Mouse (Mus musculus): Measurements from ENCODE around the gene Rabepk. TPM values are rescaled to one million over a fixed set of nuclear protein-coding genes. Genes with fewer than 3 reads are reported as not detected.
"Not testable (repeated sequence)": the region's sequence is repeated elsewhere in the genome, so short reads cannot be mapped to it uniquely, and the experiment has no call there.

The Rabepk gene
- total RNA-seq, 2 experiments from 2014 or later: 10.2 to 11.5 TPM

DNA sequence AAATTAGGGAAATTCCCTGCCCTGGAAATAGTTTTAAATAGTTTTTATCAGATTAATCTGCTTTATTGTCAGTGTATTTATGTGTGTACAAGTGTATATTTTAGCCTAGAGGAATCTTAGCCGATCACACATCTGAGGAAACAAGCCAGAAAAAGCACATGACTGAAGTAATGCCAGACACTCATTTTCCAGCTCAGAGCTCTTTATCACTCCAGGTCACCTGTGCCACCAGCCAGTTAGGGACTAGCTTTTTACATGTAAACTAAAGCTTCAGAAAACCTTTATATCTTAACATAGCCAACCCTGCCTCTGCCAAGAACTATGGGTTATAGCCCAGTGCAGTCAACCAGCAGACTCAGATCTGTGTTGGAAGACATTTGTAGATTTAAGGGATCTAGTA lies 5.1 kb upstream of the Rabepk start:
- DNase-seq (ENCODE audit: low spot score): no peak

DNA sequence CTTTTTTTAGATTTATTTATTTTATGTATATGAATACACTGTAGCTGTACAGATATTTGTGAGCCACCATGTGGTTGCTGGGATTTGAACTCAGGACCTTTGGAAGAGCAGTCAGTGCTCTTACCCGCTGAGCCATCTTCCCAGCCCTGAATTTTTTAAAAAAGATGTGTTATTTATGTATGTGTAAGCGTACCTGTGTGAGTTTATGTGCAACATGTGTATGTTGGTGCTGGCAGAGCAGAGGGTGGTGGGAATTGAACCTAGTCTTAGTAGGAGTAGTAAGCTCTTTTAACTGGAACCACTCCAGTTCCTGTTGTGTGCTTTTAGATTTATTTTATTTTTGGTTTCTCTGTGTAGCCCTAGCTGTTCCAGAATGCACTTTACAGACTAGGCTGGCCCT lies 4.5 kb upstream of the Rabepk start:
- DNase-seq (ENCODE audit: low spot score): no peak

DNA sequence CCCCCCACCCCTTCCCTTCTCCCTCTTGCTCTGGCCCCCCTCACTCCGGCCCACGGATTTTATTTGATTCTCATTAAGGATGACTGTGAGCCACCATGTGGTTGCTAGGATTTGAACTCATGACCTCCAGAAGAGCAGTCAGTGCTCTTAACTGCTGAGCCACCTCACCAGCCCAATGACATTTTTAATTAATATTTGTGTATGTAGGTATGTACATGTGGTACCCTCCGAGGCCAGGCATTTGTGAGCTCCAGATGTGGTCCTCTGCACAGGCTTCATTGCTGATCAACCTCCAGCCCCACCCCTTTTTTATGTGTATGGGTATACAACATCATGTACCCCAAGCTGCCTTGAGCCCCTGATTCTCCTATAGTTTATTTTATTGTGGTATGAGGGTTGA lies 4.0 kb upstream of the Rabepk start:
- no peak for DNase-seq (ENCODE audit: low spot score)

DNA sequence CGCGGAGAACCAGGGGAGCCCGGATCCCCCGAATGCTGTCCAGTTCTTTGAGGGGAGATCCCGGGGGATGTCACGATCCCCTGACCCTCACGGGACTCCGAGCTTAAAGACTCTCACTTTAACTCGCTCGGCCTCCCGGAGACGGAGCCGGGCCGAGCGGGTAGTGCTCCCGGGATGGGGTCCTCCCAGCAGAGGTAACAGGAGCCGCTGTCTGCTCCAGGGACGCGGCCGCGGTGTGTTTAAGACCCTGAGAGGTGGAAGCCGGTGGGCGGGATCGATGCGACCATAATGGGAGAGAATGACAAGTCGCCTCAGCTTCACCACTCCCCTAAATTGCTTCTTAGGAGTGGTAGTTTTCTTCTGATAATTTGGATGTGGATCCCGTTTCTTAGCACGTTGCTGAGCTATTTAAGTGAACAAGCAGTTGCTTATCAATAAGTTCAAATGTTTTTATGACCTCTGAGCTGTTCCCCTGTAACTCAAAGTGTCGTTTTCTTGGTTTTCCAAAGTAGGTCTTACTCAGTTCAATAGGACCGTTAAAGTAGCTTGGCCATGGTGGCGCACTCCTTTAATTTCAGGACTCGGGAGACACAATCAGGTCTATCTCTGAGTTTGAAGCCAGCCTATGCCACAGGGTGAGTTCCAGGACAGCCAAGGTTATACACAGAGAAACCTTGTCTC lies 3.0 kb upstream of the Rabepk start:
- DNase-seq (ENCODE audit: low spot score): peak; percentile 22

DNA sequence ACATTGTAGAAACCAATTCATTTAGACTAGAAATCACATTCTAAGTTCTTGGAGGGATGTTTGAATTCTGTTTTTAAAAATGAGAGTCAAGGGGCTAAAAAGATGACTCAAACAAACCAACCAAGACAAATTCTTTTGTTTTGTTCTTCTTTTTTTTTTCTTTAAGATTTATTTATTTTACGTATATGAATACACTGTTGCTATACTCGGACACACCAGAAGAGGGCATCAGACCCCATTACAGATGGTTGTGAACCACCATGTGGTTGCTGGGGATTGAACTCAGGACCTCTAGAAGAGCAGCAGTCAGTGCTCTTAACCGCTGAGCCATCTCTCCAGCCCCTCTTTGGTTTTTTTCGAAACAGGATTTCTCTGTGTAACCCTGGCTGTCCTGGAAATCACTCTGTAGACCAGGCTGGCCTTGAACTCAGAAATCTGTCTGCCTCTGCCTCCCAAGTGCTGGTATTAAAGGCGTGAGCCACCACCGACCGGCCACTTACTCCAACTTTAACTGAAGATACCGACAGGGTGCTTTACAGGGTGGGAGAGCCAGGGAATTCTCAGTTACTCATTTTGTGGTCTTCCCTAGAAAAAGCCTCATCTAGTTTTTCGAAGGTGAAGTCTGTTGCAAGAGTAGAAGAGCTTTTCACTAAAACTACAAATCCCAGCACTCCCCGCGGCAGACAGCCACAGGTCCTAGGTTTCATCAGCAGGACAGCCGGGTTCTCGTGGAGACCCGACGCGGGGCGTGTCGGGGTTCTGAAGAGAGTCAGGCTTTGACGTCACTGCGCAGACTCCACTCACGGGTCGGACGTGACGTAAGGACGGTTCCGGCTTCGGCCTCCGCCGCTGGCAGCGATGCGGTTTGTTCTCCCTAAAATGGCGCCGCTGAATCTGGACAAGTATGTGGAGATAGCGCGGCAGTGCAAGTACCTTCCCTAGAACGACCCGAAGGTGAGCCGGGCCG lies 2.1 kb upstream of the Rabepk start:
- DNase-seq (ENCODE audit: low spot score): peak; percentile 98

DNA sequence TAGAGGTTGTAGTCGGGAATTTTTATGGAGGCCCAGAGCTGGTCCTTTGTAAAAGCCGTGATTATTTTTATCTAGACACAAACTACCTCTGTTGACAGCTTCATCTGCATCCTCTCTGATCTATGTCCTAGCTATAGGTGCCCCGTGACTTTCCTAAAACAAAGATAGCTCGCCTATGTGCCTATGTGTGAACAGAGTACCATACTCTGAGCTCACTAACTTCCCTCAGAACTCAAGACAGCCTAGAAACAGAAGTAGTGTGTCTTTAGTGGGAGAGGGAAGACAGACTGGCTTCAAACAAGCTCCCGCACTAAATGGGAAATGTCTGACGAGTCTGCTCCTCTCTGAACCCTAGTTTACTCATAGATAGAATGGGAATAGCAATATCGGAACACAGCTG lies 659 bp upstream of the Rabepk start:
- no peak for DNase-seq (ENCODE audit: low spot score)

DNA sequence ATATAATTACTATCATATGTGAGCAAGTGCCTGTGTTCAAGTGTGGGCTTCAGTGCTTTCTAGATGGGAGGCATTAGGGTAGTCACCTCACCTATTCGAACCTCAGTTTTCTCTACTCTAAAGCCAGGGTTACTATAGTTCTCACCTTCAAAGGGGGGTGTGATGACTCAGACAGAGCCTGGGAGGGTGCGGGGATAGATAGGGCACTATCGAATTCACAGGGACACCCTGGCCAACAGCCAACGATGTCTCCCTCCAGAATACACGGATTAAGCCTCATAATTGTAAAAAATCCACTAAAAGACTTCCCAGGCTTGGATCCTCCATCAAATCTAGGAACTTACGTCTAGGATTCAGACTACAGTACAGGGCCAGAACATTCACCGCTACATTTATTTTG lies 4.3 kb downstream of the Rabepk start:
- DNase-seq (ENCODE audit: low spot score): no peak

DNA sequence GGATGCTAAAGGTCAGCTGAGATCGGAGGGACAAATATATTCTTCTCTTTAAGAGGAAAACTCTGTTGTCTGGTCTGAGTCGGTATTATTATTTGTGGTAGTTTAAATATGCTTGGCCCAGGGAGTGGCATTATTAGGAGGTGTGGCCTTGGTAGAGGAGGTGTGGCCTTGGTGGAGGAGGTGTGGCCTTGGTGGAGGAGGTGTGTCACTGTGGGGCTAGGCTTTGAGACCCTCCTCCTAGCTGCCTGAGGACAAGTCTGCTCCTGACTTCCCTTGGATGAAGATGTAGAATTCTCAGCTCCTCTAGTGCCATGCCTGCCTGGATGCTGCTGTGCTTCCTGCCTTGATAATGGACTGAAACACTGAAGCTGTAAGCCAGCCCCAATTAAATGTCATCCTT lies 5.2 kb downstream of the Rabepk start:
- no peak for DNase-seq (ENCODE audit: low spot score)

DNA sequence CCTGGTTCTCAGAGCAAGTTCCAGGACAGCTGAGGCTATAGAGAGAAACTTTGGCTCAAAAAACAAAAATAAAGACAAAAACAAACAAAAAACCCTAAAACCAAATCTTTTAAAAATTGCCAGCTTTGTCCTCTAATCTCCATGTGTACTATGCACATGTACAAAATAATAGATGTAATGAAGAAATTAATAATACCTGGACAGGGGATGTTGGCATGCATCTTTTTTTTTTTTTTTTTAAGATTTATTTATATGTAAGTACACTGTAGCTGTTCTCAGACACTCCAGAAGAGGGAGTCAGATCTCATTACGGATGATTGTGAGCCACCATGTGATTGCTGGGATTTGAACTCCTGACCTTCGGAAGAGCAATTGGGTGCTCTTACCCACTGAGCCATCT lies 7.2 kb downstream of the Rabepk start:
- not testable (repeated sequence) for DNase-seq (ENCODE audit: low spot score)

DNA sequence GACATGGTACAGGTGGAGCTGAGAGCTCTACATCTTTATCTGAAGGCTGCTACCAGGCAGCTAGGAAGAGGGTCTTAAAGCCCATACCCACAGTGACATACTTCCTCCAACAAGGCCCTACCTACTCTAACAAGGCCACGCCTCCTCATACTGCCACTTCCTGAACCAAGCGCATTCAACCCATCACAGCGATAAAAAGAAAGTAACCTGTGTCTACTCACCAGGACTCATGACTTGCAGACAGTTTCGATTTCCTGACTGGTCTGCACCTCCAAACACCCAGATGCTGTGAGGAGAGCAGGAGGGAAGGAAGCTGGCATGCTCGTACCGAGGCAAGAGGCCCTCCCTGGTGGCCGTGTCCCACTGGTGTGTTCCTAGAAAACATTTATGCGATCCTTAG lies 9.4 kb downstream of the Rabepk start:
- no peak for DNase-seq (ENCODE audit: low spot score)

DNA sequence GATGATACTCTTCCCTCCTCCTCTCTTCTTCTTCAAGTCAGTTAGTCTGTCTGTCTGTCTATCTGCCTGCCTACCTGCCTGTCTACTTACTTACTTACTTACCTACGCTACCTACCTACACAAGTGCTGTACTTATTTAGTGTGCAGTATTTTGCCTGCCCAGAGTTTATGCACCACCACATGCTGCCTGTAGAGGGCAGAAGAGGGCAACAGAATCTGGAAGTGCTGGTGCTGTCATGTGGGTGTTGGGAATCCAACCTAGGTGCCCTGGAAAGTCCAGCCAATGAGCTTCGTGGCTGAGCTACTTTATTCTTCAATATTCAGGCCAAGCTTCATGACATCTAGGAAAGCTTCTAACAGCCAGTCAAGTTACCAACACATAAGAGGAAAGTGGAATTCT lies 15.6 kb downstream of the Rabepk start:
- DNase-seq (ENCODE audit: low spot score): peak; percentile 54

DNA sequence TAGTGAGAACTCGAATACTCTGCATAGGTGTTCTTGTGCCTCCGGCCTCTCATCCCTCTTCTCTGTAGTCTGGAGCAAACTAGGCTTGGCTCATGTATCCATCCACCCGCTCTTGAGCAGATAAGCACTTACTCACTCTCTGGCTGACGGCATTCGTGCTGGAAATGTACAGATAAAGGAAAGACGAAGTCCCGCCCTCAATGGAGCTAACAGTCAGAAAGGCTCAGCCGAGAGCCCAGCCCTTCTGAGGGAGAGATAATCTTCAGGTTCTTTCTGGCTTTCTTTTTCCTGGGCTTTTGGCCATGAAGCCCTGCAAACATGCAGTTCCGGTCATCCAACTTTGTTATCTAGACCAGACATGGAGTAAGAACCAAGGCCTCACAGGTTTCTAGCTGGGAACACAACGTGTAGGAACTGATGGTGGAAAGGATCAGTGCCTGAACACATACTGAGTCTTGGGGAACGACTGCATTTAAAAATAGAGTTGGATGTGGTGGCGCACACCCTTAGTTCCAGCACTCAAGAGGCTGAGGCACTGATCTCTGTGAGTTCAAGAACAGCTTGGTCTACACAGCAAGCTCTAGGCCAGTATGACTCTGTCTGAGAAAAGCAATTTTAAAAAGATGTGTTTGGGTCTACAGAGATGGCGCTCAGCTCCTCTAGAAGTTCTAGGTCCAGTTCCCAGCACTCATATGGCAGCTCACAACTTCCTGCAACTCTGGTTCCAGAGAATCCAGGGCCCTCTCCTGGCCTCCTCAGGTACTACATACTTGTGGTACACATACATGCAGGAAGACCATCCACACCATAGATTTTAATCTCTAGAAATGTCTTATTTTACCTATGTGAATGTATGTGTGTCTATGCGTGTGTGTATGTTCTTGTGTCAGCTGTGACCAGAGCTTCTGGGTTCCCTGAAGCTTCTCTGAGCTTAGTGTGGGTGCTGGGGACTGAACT lies 16.4 kb downstream of the Rabepk start:
- DNase-seq (ENCODE audit: low spot score): no peak

DNA sequence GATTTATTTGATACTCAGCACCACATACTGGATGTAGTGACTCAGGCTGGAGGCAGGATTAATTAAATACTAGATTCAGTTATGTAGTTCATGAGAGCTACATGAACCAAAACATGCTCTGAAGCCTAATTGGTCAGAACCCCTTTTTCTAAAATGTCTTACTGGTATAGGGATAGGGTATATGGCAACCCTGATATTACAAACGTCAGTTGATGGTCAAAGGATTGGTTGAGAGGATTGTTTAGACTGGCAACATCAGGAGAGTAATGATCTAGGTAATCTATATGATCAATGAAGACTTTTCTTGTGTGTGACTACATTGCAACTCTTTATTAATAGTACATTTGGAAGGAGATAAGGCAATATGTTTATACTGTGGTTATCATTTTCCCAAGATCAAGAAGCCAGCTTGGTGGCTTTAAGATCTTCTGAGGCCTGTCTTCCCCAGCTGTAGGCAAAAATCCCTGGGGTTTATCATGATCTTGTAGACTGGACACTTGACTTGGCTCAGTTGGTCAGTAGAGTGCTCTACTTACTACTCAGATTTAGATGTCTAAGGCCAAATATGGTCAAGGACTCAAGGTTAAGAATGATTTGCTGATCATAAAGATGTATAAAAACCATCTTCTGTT lies 22.4 kb downstream of the Rabepk start:
- no peak for DNase-seq (ENCODE audit: low spot score)

DNA sequence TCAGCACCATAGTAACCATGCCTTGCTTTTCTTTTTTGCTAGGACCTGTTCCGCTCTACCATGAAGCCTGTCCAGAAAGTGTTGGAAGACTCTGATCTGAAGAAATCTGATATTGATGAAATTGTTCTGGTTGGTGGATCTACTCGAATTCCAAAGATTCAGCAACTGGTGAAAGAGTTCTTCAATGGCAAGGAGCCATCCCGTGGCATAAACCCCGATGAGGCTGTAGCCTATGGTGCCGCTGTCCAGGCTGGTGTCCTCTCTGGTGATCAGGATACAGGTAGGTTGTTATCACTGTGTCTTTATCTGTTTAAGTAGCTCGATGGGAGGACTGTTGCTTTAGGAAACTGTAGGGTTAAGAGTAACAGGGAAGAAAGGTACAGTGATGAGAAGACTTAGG lies 25.2 kb downstream of the Rabepk start:
- no peak for DNase-seq (ENCODE audit: low spot score)

DNA sequence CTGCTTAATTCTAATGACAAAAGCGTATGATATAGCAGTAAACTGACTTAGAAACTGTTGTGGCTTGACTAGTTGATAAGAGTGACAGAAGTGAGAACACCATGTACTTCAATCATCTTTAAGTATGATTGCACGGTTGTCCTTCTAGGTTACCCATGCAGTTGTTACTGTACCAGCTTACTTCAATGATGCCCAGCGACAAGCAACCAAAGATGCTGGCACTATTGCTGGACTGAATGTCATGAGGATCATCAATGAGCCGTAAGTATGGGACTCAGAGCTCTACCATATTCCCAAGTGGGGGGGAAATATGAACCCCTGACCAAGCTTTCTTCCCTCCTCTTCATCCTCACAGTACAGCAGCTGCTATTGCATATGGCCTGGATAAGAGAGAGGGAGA lies 26.0 kb downstream of the Rabepk start:
- DNase-seq (ENCODE audit: low spot score): no peak

DNA sequence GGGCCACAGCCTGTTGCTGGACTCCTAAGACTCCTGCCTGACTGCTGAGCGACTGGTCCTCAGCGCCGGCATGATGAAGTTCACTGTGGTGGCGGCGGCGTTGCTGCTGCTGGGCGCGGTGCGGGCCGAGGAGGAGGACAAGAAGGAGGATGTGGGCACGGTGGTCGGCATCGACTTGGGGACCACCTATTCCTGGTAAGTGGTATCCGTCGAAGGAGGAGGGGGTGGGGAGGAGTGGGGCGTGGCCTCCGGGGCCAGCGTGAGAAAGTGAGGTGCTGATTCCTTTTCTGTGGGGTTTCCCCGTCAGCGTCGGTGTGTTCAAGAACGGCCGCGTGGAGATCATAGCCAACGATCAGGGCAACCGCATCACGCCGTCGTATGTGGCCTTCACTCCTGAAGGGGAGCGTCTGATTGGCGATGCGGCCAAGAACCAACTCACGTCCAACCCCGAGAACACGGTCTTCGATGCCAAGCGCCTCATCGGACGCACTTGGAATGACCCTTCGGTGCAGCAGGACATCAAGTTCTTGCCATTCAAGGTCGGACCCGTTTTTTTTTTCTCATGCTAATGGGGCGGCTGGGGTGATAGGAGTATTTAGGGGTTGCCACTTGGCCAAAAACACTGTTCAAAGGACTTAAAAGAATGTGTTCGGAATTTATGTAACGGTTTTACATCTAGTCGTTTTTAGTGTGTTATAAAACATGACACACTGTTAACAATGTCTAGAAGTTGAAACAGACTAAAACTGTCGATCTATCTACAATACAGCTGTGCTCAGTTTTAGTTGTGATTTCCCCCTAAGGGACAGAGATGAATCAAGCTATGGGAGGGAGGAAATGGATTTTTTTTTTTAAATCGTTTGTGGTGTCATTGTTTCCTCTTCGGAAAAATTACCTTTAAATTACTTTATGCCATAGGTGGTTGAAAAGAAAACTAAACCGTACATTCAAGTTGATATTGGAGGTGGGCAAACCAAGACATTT lies 27.2 kb downstream of the Rabepk start:
- DNase-seq (ENCODE audit: low spot score): peak; percentile 31

DNA sequence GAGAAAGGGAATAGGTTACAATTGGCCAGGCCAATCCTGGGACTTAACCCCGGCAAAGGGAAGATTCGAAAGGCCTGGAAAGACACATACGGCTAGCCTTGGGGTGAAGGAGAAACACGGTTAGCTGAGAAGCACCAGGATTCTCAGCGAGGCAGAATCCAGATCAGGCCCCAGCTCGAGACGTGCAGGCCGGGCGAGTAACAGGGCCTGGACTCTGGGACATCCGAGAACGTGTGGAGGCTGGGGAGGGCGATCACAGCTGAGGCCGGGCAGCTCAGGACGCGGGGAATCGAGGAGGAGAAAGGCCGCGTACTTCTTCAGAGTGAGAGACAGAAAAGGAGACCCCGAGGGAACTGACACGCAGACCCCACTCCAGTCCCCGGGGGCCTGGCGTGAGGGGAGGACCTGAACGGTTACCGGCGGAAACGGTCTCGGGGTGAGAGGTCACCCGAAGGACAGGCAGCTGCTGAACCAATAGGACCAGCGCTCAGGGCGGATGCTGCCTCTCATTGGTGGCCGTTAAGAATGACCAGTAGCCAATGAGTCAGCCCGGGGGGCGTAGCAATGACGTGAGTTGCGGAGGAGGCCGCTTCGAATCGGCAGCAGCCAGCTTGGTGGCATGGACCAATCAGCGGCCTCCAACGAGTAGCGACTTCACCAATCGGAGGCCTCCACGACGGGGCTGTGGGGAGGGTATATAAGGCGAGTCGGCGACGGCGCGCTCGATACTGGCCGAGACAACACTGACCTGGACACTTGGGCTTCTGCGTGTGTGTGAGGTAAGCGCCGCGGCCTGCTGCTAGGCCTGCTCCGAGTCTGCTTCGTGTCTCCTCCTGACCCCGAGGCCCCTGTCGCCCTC lies 28.1 kb downstream of the Rabepk start, which contains the start of gene Hspa5:
Hspa5 (plus strand) TSS at position 603 of the 859 bp plus-strand sequence.
- DNase-seq (ENCODE audit: low spot score): peak; percentile 99

DNA sequence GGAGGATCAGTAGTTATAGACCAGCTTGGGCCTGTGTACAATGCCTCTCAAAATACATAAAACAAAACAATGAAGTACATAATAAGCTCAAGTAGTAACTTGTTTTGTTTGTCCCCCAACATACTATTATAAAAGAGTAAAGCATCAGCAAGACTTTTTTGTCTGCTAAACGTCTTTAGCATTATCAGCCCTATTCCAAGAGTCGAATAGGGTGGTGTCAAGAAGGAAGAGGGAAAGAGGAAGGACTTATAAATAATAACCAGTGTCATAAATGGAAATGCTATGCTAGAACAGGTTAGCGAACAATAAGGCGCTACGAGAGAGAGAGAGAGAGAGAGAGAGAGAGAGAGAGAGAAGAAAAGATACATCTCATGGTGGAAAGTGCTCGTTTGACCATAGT lies 28.8 kb downstream of the Rabepk start:
- no peak for DNase-seq (ENCODE audit: low spot score)

DNA sequence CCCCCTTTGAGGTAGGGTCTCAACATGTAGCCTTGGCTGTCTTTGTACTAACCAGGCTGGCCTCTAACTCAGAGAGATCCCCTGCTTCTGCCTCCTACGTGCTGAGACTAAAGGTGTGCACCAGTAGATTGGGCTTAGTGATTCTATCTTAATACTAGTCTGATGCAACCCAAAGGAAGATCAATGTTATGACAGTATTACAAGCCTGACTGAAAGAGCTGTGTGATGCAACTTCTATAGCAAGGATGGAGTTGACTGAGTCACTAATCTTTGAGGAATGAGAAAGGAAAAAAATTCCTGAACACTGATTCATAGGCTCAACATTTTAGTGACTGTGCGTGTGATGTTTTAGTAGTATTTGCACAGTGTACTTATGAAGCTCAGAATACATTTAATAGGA lies 29.7 kb downstream of the Rabepk start:
- no peak for DNase-seq (ENCODE audit: low spot score)

Measured in gastrocnemius, adult 18-20 months (tissue).